Mouse (Mus musculus) embryonic facial prominence, embryonic 13.5 days (tissue): ENCODE data around the gene Dusp27. TPM values are rescaled to one million over a fixed set of nuclear protein-coding genes. Genes with fewer than 3 reads are reported as not detected.
"Not testable (repeated sequence)": the region's sequence is repeated elsewhere in the genome, so short reads cannot be mapped to it uniquely, and the experiment has no call there.

Experiments
- ATAC-seq: fragments of 200-750 bp; cut with Nextera tagmentation; 2 replicates; pipeline ENCODE4 v1.8.0; 2017; ENCODE audit warnings: low read depth; ENCODE audit not compliant: insufficient number of reproducible peaks, insufficient read depth, low FRiP score, low TSS enrichment
- H3K27ac ChIP-seq: fragments of 300-500 bp; sonication (generic); 2 replicates; pipeline ENCODE4 v1.5.1; 2015; ENCODE audit warnings: moderate library complexity, mild to moderate bottlenecking, inconsistent platforms
- H3K27me3 ChIP-seq: fragments of 300-500 bp; sonication (generic); 2 replicates; pipeline ENCODE4 v1.6.1; 2015; ENCODE audit warnings: mild to moderate bottlenecking, inconsistent platforms
- H3K36me3 ChIP-seq: fragments of 300-500 bp; sonication (generic); 2 replicates; pipeline ENCODE4 v1.6.1; 2015; ENCODE audit warnings: mild to moderate bottlenecking, inconsistent platforms
- H3K4me1 ChIP-seq: fragments of 300-500 bp; sonication (generic); 2 replicates; pipeline ENCODE4 v1.6.1; 2015; ENCODE audit warnings: inconsistent platforms
- H3K4me2 ChIP-seq: fragments of 300-500 bp; sonication (generic); 2 replicates; pipeline ENCODE4 v1.6.1; 2015; ENCODE audit warnings: moderate library complexity, mild to moderate bottlenecking, inconsistent platforms
- H3K4me3 ChIP-seq: fragments of 300-500 bp; sonication (generic); 2 replicates; pipeline ENCODE4 v1.5.1; 2015; ENCODE audit warnings: mild to moderate bottlenecking, inconsistent platforms
- H3K9ac ChIP-seq: fragments of 300-500 bp; sonication (generic); 2 replicates; pipeline ENCODE4 v1.6.1; 2015; ENCODE audit warnings: mild to moderate bottlenecking, inconsistent platforms
- H3K9me3 ChIP-seq: fragments of 300-500 bp; sonication (generic); 2 replicates; pipeline ENCODE4 v1.6.1; 2016; ENCODE audit warnings: inconsistent platforms
- WGBS: fragments of 180-500 bp; shearing (Covaris S2); methylation state at CpG from one replicate; pipeline ENCODE4 v1.1.7; 2015; ENCODE audit warnings: mixed read lengths; 5-methylcytosine and 5-hydroxymethylcytosine counted together
- polyA plus RNA-seq: library from polyadenylated mRNA; unstranded; fragments of >200 nt; fragmentation: Nextera tagmentation; extraction: Ambion mirVana; gene quantifications from 2 replicates; pipeline ENCODE4 v1.2.1, GENCODE M21; 2015

The Dusp27 gene
- polyA plus RNA-seq, 1 experiment from 2014 or later = 2.6 TPM

DNA sequence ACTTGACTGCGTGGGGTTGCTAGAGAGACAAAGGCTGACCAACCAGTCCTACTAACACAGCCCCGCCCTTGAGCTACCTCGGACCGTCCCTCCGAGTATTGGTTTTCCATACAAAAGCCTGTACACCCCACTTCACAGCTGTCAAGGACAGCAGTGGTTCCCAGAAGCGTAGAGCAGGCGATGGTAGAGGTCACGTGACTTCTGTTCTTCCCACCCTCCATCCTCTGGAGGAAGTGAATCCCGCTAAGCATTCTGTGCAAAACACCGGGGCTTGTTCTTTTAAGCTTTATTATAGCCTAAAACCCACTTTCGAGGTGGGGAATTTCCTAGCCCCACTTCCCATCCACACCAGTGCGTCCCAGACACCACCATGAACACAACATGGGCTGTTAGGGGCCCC is 30.0 kb upstream of the Dusp27 start:
- 81% methylated on average over 12 of the region's 12 CpGs for WGBS
- Histone ChIP-seq H3K4me3 (no peak overlapping the region), H3K4me1 (peaks cover 9% of the 10 kb centered on the region), H3K9me3 (no peaks in the 10 kb centered on the region), H3K27me3 (peaks cover 53% of the 10 kb centered on the region), H3K9ac (no peak overlapping the region), H3K36me3 (no peaks in the 10 kb centered on the region), H3K4me2 (no peak overlapping the region), H3K27ac (no peak overlapping the region)
- no peak for ATAC-seq

DNA sequence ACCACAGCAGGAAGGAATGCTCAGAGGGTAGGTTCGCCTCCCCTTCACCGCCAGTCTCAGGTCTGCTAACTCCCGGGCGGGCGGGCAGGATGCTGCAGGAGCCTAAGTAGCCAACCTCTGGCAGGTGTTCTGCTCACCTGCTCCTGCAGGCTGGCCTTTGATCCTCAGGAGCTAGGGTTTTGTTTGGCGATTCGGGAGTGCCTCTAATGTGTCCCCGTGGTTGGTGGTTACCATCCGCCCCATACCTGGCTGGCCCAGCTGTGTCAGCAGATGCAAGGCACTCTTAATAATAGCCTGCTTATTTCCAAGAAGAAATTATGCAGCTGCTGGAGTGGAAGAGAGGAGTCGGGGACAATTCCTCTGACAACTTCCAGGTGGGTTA is 27.4 kb upstream of the Dusp27 start:
- 57% methylated on average over 10 of the region's 10 CpGs for WGBS
- no peak overlapping the region for H3K27ac ChIP-seq
- H3K4me2 ChIP-seq = no peak overlapping the region
- no peaks in the 10 kb centered on the region for H3K9me3 ChIP-seq
- no peaks in the 10 kb centered on the region for H3K36me3 ChIP-seq
- peaks cover 45% of the 10 kb centered on the region for H3K27me3 ChIP-seq
- H3K4me3 ChIP-seq = no peak overlapping the region
- ATAC-seq = no peak
- peaks cover 4% of the 10 kb centered on the region for H3K4me1 ChIP-seq
- no peak overlapping the region for H3K9ac ChIP-seq

DNA sequence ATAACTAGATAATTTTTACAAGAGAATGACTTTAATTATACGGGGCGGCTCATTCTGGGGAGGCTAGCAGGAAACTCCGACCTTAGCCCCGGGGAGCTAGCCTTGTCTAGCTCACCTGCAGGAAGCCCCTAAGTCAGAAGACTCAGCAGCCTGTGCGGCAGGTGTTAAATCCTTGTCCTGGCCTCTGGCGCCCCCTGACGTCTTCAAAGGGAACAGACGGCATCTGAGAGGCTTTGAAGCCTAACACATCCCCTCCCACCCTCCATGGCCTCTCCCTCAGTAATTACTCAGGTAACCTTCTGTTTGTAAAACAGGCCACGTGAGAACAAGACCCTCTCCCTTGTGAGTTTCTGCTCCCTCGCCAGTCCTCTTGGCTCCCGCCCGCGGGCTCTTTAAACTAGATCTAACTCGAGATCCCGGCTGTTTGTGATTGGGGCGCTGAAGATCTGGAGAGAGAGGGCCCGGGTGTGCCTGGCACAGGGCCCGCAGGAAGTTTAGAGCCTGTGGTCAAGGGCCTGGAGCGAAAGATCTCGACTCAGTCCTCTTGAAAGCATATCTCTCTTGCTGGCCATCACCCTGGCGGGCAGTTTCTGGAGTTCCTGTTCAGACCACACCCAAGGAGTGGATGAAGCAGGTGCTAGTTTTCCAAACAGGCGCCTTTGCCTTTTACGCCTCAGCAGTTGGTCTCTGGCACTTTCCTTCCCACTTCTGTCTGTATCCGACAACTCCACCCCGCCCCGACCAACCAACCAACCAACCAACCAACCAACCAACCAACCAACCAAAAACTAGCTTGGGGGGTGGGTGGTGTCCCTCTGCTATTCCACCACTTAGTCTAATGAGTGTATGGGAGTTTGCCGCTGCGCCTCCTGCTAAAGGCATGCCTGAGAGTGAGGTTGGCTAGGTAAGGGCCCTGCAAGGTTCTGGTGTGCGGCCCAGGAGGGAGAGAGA is 26.7 kb upstream of the Dusp27 start:
- ATAC-seq = no peak
- no peaks in the 10 kb centered on the region for H3K9me3 ChIP-seq
- H3K27ac ChIP-seq = no peak overlapping the region
- H3K4me2 ChIP-seq = peak overlapping the region; percentile 51
- no peaks in the 10 kb centered on the region for H3K36me3 ChIP-seq
- no peak overlapping the region for H3K9ac ChIP-seq
- H3K4me1 ChIP-seq = peaks cover 4% of the 10 kb centered on the region
- peak overlapping the region; percentile 9; the same call in 1 of the 2 replicates for H3K4me3 ChIP-seq
- peaks cover 39% of the 10 kb centered on the region for H3K27me3 ChIP-seq
- WGBS = 16% methylated on average over 29 of the region's 29 CpGs

DNA sequence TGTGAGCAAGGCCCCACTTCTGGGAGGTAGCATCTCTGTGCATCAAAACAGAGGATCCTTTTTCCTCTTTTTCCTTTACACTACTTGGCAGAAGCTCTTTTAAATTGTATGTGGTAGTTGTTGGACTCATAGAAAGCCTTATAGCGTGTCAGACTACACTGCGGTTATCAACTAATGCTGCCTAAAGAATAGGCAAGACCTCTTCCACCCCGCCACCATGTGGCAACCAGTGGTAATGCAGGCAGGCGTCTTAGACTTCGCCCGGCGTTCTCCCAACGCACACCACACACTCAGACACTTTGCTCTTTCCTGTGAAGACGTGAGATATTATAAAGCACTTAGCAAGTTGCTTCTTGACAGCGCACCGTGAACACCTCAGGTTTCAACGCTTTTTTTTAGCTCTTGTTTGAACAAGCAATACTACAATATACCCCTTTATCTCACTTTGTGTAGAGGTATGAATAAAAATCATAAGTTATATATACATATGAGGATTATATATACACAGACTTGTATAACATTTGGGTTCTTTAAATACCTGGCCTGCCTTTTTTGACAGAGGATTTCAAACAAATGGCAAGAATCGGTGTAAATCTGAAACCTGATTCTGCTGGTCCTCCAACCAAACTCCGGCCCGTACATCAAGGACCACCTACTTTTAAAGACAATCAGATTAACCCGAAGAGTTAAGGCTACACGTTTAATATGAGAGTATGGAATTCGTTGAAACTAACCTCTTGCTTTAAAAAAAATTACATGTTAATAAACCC is 25.8 kb upstream of the Dusp27 start:
- 12% methylated on average over 18 of the region's 18 CpGs for WGBS
- H3K9ac ChIP-seq = no peak overlapping the region
- ATAC-seq = 0 out of 2 replicates have a peak, but pooled peaks have one; percentile 33
- H3K36me3 ChIP-seq = no peaks in the 10 kb centered on the region
- peaks cover 31% of the 10 kb centered on the region for H3K27me3 ChIP-seq
- H3K9me3 ChIP-seq = no peaks in the 10 kb centered on the region
- H3K4me3 ChIP-seq = no peak overlapping the region
- H3K4me2 ChIP-seq = 0 out of 2 replicates have a peak overlapping the region, but pooled peaks have one; percentile 11
- H3K27ac ChIP-seq = no peak overlapping the region
- H3K4me1 ChIP-seq = peaks cover 4% of the 10 kb centered on the region

DNA sequence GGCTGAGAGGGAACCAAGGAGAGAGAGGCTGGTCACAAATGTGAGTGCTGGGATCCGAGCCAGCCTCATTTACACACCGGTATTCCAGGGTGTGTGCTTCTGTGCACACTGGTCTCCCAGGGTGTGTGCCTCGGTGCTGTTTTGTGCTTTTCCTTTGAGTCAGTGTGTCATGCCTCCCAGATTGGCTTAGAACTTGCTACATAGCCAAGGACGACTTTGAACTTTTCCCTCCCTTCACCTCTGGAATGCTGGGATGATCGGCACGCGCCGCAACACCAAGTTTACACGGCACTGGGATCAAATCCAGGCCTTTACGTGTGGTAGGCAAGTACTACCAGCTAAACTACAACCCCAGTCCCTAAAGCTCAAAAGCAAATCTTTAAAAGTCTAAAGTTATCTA is 24.3 kb upstream of the Dusp27 start:
- H3K4me1 ChIP-seq = peaks cover 4% of the 10 kb centered on the region
- H3K36me3 ChIP-seq = no peaks in the 10 kb centered on the region
- no peak overlapping the region for H3K9ac ChIP-seq
- no peak overlapping the region for H3K4me2 ChIP-seq
- no peak overlapping the region for H3K4me3 ChIP-seq
- WGBS = 86% methylated on average over 10 of the region's 10 CpGs
- ATAC-seq = no peak
- no peaks in the 10 kb centered on the region for H3K9me3 ChIP-seq
- H3K27ac ChIP-seq = no peak overlapping the region
- peaks cover 19% of the 10 kb centered on the region for H3K27me3 ChIP-seq

DNA sequence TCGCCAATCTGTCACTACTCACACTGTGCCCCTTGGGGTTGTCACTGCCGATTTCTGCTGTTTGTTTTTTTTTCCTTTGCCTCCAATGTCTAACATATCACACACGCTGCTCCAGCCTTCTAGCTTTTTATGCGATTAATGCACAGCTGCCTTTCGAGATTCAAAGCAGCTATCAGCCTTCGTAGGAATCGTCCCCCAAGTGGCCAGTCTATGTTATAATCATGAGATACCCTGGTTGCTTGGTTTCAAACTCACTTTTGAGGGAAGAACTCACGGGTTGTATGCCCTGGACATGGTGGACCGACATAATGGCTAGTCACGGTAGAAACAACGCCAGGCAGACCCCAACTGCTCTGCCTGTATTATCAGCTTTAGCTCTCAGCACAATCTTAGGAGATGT is 23.6 kb upstream of the Dusp27 start:
- Histone ChIP-seq H3K27me3 (peaks cover 18% of the 10 kb centered on the region), H3K36me3 (no peaks in the 10 kb centered on the region), H3K4me2 (no peak overlapping the region), H3K4me1 (peaks cover 4% of the 10 kb centered on the region), H3K9me3 (no peaks in the 10 kb centered on the region), H3K27ac (no peak overlapping the region), H3K9ac (no peak overlapping the region), H3K4me3 (no peak overlapping the region)
- no peak for ATAC-seq
- 57% methylated on average over 11 of the region's 11 CpGs for WGBS

DNA sequence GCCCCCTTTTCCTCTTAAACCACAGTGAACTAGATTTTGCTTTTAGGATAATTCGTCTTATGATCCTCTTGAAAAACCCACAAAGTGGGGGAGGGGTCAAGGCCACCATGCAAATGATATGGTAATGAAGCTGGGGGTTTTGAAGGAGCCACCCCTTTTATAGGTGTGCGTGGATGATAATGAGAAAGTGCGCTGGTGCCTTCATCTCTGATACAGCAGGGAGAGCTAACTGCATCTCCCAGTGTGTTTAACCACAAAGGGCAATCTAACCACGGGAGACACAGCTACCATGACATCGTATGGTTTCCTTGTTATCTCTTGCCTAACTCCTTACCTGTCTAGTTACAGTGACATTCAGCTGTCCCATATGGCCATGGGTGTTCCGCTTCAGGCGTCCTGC is 22.3 kb upstream of the Dusp27 start:
- H3K36me3 ChIP-seq = no peaks in the 10 kb centered on the region
- H3K27ac ChIP-seq = no peak overlapping the region
- WGBS = 81% methylated on average over 7 of the region's 7 CpGs
- H3K27me3 ChIP-seq = peaks cover 8% of the 10 kb centered on the region
- H3K4me3 ChIP-seq = no peak overlapping the region
- peaks cover 4% of the 10 kb centered on the region for H3K4me1 ChIP-seq
- no peak overlapping the region for H3K9ac ChIP-seq
- no peak for ATAC-seq
- H3K9me3 ChIP-seq = no peaks in the 10 kb centered on the region
- no peak overlapping the region for H3K4me2 ChIP-seq

DNA sequence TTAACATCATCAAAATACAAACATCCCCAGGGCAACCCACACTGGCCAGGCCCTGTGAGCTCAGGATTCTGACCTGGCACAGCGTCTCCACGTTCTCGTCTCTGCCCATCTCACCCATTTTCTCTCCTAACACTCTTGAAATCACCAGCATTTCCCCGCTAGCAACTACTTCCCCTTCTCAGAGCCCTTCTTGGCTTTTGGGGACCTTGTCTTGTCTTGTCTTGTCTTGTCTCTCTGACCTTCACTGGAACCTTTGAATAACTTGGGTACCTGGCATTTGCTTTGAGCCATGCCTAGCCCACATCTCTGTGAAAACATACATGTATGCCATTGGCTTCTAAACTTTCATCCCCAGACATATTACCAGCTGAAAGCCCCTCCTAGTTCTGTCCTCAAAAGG is 21.7 kb upstream of the Dusp27 start:
- H3K27me3 ChIP-seq = peaks cover 2% of the 10 kb centered on the region

DNA sequence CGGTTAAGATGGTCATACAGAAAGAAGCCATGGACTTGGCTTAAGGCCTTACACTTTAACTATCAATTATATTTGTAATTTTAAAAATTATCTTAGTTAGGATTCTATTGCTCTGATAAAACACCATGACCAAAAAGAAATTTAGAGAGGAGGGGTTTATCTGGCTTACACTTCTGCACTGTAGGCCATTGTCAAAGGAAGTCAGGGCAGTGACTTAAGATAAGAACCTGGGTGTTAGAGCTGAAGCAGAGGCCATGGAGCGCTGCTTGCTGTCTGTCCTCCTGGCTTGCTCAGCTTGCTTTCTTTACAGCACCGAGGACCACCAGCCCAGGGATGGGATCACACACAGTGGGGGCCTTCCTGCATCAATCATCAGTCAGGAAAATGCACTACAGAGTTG is 19.9 kb upstream of the Dusp27 start:
- WGBS = 64% methylated on average over 3 of the region's 3 CpGs

More for the DNA sequence above, 21.7 kb upstream of the Dusp27 start:
- H3K36me3 ChIP-seq = no peaks in the 10 kb centered on the region
- H3K9ac ChIP-seq = no peak overlapping the region
- H3K4me1 ChIP-seq = peaks cover 3% of the 10 kb centered on the region
- no peak overlapping the region for H3K4me2 ChIP-seq
- ATAC-seq = no peak
- 78% methylated on average over 4 of the region's 4 CpGs for WGBS
- no peaks in the 10 kb centered on the region for H3K9me3 ChIP-seq
- no peak overlapping the region for H3K4me3 ChIP-seq
- H3K27ac ChIP-seq = no peak overlapping the region

DNA sequence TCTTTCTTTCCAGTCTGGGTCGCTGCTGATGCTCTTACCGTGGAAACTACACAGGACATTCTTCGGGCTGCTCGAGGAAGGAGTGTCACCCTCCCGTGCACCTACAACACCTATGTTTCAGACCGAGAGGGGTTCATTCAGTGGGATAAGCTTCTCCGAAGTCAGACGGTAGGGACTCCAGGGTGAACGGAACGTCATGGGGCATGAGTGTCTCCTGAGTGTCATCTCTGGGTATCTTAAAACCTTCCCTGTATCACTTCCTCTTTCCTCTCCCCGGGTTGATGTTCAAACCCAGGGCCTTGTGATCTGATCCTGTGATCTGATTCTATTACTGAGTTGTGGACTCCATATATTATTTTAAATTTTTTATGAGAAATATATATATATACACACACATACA is 18.9 kb upstream of the Dusp27 start:
- no peaks in the 10 kb centered on the region for H3K4me1 ChIP-seq
- H3K4me3 ChIP-seq = no peak overlapping the region
- H3K9ac ChIP-seq = no peak overlapping the region
- WGBS = 88% methylated on average over 11 of the region's 11 CpGs
- H3K9me3 ChIP-seq = no peaks in the 10 kb centered on the region
- ATAC-seq = no peak
- H3K36me3 ChIP-seq = no peaks in the 10 kb centered on the region
- no peak overlapping the region for H3K27ac ChIP-seq
- H3K4me2 ChIP-seq = no peak overlapping the region
- no peaks in the 10 kb centered on the region for H3K27me3 ChIP-seq

More for the DNA sequence above, 19.9 kb upstream of the Dusp27 start:
- no peaks in the 10 kb centered on the region for H3K9me3 ChIP-seq
- H3K4me1 ChIP-seq = no peaks in the 10 kb centered on the region
- ATAC-seq = no peak
- no peak overlapping the region for H3K27ac ChIP-seq
- no peak overlapping the region for H3K4me3 ChIP-seq
- H3K27me3 ChIP-seq = no peaks in the 10 kb centered on the region
- no peaks in the 10 kb centered on the region for H3K36me3 ChIP-seq
- no peak overlapping the region for H3K4me2 ChIP-seq
- no peak overlapping the region for H3K9ac ChIP-seq

DNA sequence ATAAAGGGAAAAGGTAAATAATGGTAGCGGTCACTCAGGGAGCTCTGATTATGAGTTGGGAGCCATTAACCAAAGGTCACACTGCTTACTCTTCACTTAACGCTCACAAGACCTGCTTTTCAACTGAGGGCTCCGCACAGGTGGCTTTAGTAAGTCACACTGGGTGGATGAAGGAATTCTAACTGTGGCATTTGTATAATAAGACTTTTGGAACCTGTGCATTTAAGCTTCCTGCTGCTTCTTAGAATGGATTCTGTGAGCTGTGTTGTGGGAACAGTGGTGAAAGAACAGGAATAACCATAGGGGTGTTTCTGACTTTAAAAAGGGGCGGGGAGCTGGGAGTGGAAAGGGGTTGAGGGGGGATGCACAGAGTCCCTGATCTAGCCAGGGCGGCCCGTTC is 14.6 kb upstream of the Dusp27 start:
- no peaks in the 10 kb centered on the region; the same call in 1 of the 2 replicates for H3K27me3 ChIP-seq
- H3K4me2 ChIP-seq = no peak overlapping the region
- H3K9ac ChIP-seq = no peak overlapping the region
- H3K4me3 ChIP-seq = no peak overlapping the region
- H3K27ac ChIP-seq = no peak overlapping the region
- no peaks in the 10 kb centered on the region for H3K9me3 ChIP-seq
- no peaks in the 10 kb centered on the region for H3K36me3 ChIP-seq
- ATAC-seq = no peak
- H3K4me1 ChIP-seq = no peaks in the 10 kb centered on the region
- 81% methylated on average over 6 of the region's 6 CpGs for WGBS

DNA sequence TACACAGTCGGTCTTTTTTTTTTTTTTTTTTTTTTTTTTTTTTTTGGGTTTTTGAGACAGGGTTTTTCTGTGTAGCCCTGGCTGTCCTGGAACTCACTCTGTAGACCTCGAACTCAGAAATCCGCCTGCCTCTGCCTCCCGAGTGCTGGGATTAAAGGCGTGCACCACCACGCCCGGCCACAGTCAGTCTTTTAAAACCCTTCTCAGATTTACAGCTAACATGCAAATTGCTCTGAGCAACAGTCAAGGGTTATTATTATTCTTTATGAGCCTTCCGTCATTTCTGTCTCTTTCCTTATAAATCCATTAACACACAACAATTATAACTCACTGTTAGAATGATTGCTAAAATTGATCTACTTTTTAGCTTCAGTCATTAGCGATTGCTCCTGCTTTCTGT is 14.1 kb upstream of the Dusp27 start:
- H3K27me3 ChIP-seq, H3K4me3 ChIP-seq, H3K36me3 ChIP-seq, H3K4me2 ChIP-seq, ATAC-seq, H3K9me3 ChIP-seq, H3K9ac ChIP-seq, H3K27ac ChIP-seq, H3K4me1 ChIP-seq: not testable (repeated sequence)
- WGBS = 94% methylated on average over 9 of the region's 9 CpGs
